Mouse (Mus musculus) kidney, postnatal 4 days (tissue): ENCODE results near the gene Spsb1.
A peak's percentile ranks its signal among the peaks of the same experiment; 100 is the strongest.

ENCODE experiments used
- DNase-seq, 2 experiments: peaks; one replicate each; pipeline ENCODE4 v3.0.0; 2021; ENCODE audit warnings: mixed read lengths in 2 of 2

Spsb1 gene

GRCm38 (mm10) chr4:149951201-149951600 lies 3.6 kb downstream of the Spsb1 start:
- DNase-seq, result peak in 1 of 2 experiments; percentile 36

GRCm38 (mm10) chr4:149949691-149950090 lies 5.2 kb downstream of the Spsb1 start:
- DNase-seq, result peak; percentile 40 to 57

- DNase-seq, result no peak
Measured at GRCm38 (mm10) chr4:149948119-149948518, 6.7 kb downstream of the Spsb1 start.

- DNase-seq, result no peak
Measured at GRCm38 (mm10) chr4:149947396-149947795, 7.4 kb downstream of the Spsb1 start.

GRCm38 (mm10) chr4:149945194-149945593 lies 9.6 kb downstream of the Spsb1 start:
- no peak for DNase-seq

- no peak for DNase-seq
Measured at GRCm38 (mm10) chr4:149944214-149944613, 10.6 kb downstream of the Spsb1 start.

- DNase-seq, result no peak
Measured at GRCm38 (mm10) chr4:149942831-149943741, 11.8 kb downstream of the Spsb1 start.

- peak in 1 of 2 experiments; percentile 54 for DNase-seq
Measured at GRCm38 (mm10) chr4:149941067-149941755, 13.6 kb downstream of the Spsb1 start.

GRCm38 (mm10) chr4:149938701-149939100 lies 16.1 kb downstream of the Spsb1 start:
- DNase-seq, result no peak

GRCm38 (mm10) chr4:149936921-149937320 lies 17.9 kb downstream of the Spsb1 start:
- DNase-seq, result no peak

GRCm38 (mm10) chr4:149935470-149935869 lies 19.4 kb downstream of the Spsb1 start:
- DNase-seq, result no peak

GRCm38 (mm10) chr4:149933519-149934245 lies 21.2 kb downstream of the Spsb1 start:
- no peak for DNase-seq

- no peak for DNase-seq
Measured at GRCm38 (mm10) chr4:149933025-149933424, 21.8 kb downstream of the Spsb1 start.

GRCm38 (mm10) chr4:149932108-149932815 lies 22.6 kb downstream of the Spsb1 start:
- no peak for DNase-seq

- no peak for DNase-seq
Measured at GRCm38 (mm10) chr4:149930755-149931154, 24.1 kb downstream of the Spsb1 start.

GRCm38 (mm10) chr4:149923014-149923413 lies 31.8 kb downstream of the Spsb1 start:
- no peak for DNase-seq

- DNase-seq, result peak; percentile 56 to 71
Measured at GRCm38 (mm10) chr4:149922121-149922718, 32.6 kb downstream of the Spsb1 start.

GRCm38 (mm10) chr4:149920886-149921285 lies 34.0 kb downstream of the Spsb1 start:
- no peak for DNase-seq

- no peak for DNase-seq
Measured at GRCm38 (mm10) chr4:149918455-149919070, 36.3 kb downstream of the Spsb1 start.

- no peak for DNase-seq
Measured at GRCm38 (mm10) chr4:149916831-149917230, 38.0 kb downstream of the Spsb1 start.

- peak; percentile 41 to 64 for DNase-seq
Measured at GRCm38 (mm10) chr4:149913709-149914370, 41.0 kb downstream of the Spsb1 start.
